Mouse (Mus musculus): ENCODE results near the gene Cdc42bpg.

DNA sequence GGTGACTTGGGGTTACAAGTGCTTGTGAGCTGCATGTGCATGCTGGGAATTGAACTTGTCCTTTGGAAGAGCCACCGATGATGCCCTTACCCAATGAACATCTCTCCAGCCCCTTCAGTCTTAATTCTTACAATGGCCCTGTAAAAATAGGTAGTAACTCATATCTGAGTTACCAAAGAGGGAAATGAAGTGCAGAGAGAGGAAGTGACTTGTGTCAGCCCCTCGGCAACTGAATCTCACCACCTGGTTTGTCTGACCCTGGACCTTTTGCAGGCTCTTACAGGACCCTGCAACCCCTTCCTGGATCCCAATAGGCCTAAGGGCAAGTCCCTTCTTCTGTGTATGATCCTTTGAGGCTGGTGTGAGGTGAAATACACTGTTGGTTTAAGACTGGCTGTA is 45.9 kb downstream of the Cdc42bpg start:
- TF ChIP-seq CTCF (IDR thresholded peaks at IDR 0.05; ENCODE audit: insufficient read depth, low read length) (no peak), POLR2A (IDR thresholded peaks at IDR 0.05; ENCODE audit: borderline replicate concordance, extremely low read depth, low read depth, low read length) (no peak)
